Mouse (Mus musculus) intestine, embryonic 16.5 days (tissue): ENCODE data around the gene Adgrb3. TPM values are rescaled to one million over a fixed set of nuclear protein-coding genes. Genes with fewer than 3 reads are reported as not detected.

Source experiments
- ATAC-seq: fragments of 200-750 bp; cut with Nextera tagmentation; 2 replicates; pipeline ENCODE4 v1.8.0; 2017; ENCODE audit warnings: moderate TSS enrichment, moderate library complexity
- H3K27ac ChIP-seq: fragments of 300-500 bp; sonication (generic); 2 replicates; pipeline ENCODE4 v1.5.1; 2014; ENCODE audit warnings: mild to moderate bottlenecking, low read length
- H3K27me3 ChIP-seq: fragments of 300-500 bp; sonication (generic); replicated peaks from 2 replicates; pipeline ENCODE4 v1.6.1; 2014; ENCODE audit warnings: low read length, control low read depth, mixed read lengths; ENCODE audit not compliant: control insufficient read depth, insufficient read depth
- H3K36me3 ChIP-seq: fragments of 300-500 bp; sonication (generic); 2 replicates; pipeline ENCODE4 v1.6.1; 2014; ENCODE audit warnings: low read length, control low read depth; ENCODE audit not compliant: control insufficient read depth, insufficient read depth
- H3K4me1 ChIP-seq: fragments of 300-500 bp; sonication (generic); 2 replicates; pipeline ENCODE4 v1.6.1; 2014; ENCODE audit warnings: low read length, control low read depth, mixed read lengths; ENCODE audit not compliant: control insufficient read depth, insufficient read depth
- H3K4me2 ChIP-seq: fragments of 300-500 bp; sonication (generic); 2 replicates; pipeline ENCODE4 v1.6.1; 2014; ENCODE audit warnings: low read depth, low read length, control low read depth
- H3K4me3 ChIP-seq: fragments of 300-500 bp; sonication (generic); 2 replicates; pipeline ENCODE4 v1.5.1; 2014; ENCODE audit warnings: mild to moderate bottlenecking, low read length
- H3K9ac ChIP-seq: fragments of 300-500 bp; sonication (generic); 2 replicates; pipeline ENCODE4 v1.6.1; 2014; ENCODE audit warnings: low read depth, low read length
- H3K9me3 ChIP-seq: fragments of 300-500 bp; sonication (generic); 2 replicates; pipeline ENCODE4 v1.6.1; 2016; ENCODE audit warnings: low read length, control low read depth; ENCODE audit not compliant: control insufficient read depth
- WGBS: fragments of 180-500 bp; shearing (Covaris S2); extraction: QIAGEN DNeasy Blood & Tissue Kit; methylation state at CpG from one replicate; pipeline ENCODE4 v1.1.7; 2014; 5-methylcytosine and 5-hydroxymethylcytosine counted together
- polyA plus RNA-seq: library from polyadenylated mRNA; unstranded; fragments of >200 nt; fragmentation: Nextera tagmentation; extraction: Ambion mirVana; gene quantifications from 2 replicates; pipeline ENCODE4 v1.2.1, GENCODE M21; 2015

Adgrb3 gene
- polyA plus RNA-seq, 1 experiment from 2014 or later, result 1.9 TPM

- no peak overlapping the region for H3K4me2 ChIP-seq
- no peak for ATAC-seq
- H3K9ac ChIP-seq, result no peak overlapping the region
- no peak overlapping the region for H3K4me3 ChIP-seq
- no peaks in the 10 kb centered on the region for H3K9me3 ChIP-seq
- no peaks in the 10 kb centered on the region for H3K27me3 ChIP-seq
- H3K36me3 ChIP-seq, result no peaks in the 10 kb centered on the region
- no peaks in the 10 kb centered on the region for H3K4me1 ChIP-seq
- 80% methylated on average over 11 of the region's 11 CpGs for WGBS
- H3K27ac ChIP-seq, result no peak overlapping the region
These were observed 637.5 kb downstream of the Adgrb3 start for GRCm38 (mm10) chr1:25191986-25192385.

DNA sequence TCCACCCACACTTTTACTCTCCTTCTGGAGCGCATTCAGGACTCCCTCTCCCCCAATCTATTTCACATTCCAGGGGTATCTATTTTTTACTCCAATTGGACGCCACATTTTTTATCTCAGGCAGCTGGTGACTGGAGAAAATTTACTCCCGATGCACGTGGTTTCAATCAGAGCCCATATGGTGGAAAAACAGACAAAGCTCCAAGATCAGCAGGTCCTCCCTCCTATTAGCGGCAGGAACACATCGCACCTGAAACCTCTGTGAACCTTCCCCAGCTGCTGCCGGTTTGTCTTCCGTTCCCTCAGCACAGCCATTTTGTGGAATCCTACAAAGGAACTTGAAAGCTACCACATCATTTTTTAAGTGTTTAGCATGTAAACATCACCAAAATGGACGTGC is 640.2 kb downstream of the Adgrb3 start:
- 59% methylated on average over 9 of the region's 9 CpGs for WGBS
- Histone ChIP-seq H3K9me3 (no peaks in the 10 kb centered on the region), H3K27ac (no peak overlapping the region), H3K4me3 (no peak overlapping the region), H3K4me2 (no peak overlapping the region), H3K4me1 (no peaks in the 10 kb centered on the region), H3K36me3 (no peaks in the 10 kb centered on the region), H3K27me3 (no peaks in the 10 kb centered on the region), H3K9ac (no peak overlapping the region)
- no peak for ATAC-seq

GRCm38 (mm10) chr1:25185909-25186308 is 643.6 kb downstream of the Adgrb3 start:
- Histone ChIP-seq H3K9ac (no peak overlapping the region), H3K4me3 (no peak overlapping the region), H3K4me2 (no peak overlapping the region), H3K27me3 (no peaks in the 10 kb centered on the region), H3K27ac (no peak overlapping the region), H3K4me1 (no peaks in the 10 kb centered on the region), H3K9me3 (no peaks in the 10 kb centered on the region), H3K36me3 (no peaks in the 10 kb centered on the region)
- 89% methylated on average over 2 of the region's 2 CpGs for WGBS
- no peak for ATAC-seq

- H3K4me1 ChIP-seq, result no peaks in the 10 kb centered on the region
- no peaks in the 10 kb centered on the region for H3K36me3 ChIP-seq
- H3K9me3 ChIP-seq, result no peaks in the 10 kb centered on the region
- WGBS, result 57% methylated on average over 2 of the region's 2 CpGs
- no peak overlapping the region for H3K4me2 ChIP-seq
- H3K27ac ChIP-seq, result no peak overlapping the region
- H3K27me3 ChIP-seq, result no peaks in the 10 kb centered on the region
- no peak overlapping the region for H3K9ac ChIP-seq
- ATAC-seq, result no peak
- H3K4me3 ChIP-seq, result no peak overlapping the region
These were observed 647.6 kb downstream of the Adgrb3 start for GRCm38 (mm10) chr1:25181881-25182280.

DNA sequence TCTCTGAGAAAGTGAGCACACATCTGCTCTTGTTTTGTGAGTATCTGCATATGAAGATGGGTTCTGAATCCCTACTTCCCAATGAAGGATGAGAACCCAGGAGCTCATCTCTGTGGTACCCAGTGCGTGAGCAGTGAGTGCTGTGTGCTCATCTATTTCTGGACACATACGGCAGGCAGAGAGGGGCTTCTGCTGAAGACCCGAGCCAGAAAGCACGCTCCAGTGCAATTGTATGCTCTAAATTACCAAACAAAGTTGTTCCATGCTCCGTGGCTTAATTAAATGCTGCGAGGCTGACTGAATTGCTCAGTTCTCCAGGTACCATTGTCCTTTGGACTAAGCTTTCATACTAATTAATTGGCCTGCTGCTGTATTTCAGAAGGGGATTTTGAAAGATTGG is 648.9 kb downstream of the Adgrb3 start:
- Histone ChIP-seq H3K9me3 (no peaks in the 10 kb centered on the region), H3K27me3 (no peaks in the 10 kb centered on the region), H3K4me1 (no peaks in the 10 kb centered on the region), H3K27ac (no peak overlapping the region), H3K36me3 (no peaks in the 10 kb centered on the region), H3K4me2 (no peak overlapping the region), H3K9ac (no peak overlapping the region), H3K4me3 (no peak overlapping the region)
- ATAC-seq, result no peak
- 65% methylated on average over 6 of the region's 6 CpGs for WGBS

DNA sequence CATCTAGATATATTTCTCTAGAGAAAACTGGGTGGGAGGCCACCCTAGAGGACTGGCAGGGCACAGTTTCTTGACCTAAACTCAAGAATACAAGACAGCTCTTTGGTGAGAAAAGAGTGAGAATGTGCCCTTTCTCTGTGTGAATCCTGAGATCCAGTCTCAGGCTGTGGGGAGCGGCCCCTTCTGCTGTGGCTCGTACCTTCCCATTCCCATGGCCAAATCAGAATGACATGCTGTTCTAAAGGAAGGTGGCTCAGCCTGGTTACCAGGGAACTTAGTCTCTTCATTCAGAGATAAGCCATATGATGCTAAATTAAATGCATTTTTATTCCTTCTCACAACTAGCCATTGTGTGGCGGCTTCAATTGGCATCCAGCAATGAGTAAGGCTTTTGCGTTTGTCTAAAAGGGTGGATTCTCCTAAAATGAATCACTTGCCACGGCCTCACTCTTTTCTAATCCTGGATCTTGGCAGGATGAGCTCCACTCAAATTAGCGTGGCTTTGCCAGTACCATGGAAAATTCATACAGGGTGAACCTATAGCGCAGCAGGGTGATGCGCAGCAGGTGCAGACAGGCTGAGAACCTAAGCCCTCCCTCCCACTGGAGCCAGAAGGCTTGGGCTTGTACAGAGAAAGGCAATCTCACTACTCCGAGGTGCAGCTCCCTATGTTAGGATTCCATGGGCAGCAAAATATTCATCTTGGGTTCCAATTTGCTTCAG is 649.5 kb downstream of the Adgrb3 start:
- no peaks in the 10 kb centered on the region for H3K4me1 ChIP-seq
- H3K9me3 ChIP-seq, result no peaks in the 10 kb centered on the region
- ATAC-seq, result no peak
- no peak overlapping the region for H3K27ac ChIP-seq
- H3K9ac ChIP-seq, result no peak overlapping the region
- 64% methylated on average over 9 of the region's 9 CpGs for whole genome bisulfite sequencing
- no peaks in the 10 kb centered on the region for H3K36me3 ChIP-seq
- H3K4me2 ChIP-seq, result no peak overlapping the region
- no peaks in the 10 kb centered on the region for H3K27me3 ChIP-seq
- no peak overlapping the region for H3K4me3 ChIP-seq

DNA sequence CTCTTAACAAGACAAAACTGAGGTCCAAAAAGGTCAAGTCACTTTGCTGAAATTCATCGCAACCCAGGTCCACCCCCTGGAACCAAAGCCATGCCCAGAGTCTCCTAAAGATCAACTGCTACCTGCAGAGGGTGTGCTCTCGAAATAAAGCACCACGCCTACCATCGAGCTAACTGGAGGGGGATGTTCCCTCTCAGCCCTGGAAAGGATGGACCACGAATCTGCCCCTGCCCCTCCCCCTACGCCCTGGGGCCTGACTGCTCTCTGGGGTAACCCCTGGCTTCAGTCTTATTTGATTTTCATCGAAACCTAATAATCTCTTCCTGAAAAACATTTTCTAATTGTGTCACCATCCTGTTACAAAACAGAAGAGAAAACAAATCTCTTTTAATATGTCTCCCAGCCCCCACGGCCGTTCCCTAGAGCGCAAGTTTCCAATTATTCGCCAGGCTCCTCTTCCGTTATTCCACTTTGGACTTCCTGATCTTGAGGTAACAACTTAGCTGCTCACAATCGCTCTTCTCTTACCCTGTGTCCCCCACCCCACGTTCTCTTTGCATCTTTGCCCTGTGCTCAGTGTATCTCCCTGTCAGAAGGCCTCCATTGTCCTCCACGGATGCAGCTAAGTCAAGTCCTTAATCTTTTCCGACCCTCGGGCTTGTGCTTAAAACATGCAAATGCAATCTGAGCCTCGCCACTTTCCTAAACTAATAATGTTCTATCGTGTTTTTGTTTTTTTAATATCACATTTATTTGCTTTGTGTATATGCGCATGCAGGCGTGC is 651.0 kb downstream of the Adgrb3 start:
- no peak for ATAC-seq
- WGBS, result 47% methylated on average over 21 of the region's 21 CpGs
- no peaks in the 10 kb centered on the region for H3K9me3 ChIP-seq

GRCm38 (mm10) chr1:25167120-25167519 is 662.4 kb downstream of the Adgrb3 start:
- WGBS, result 88% methylated on average over 5 of the region's 5 CpGs
- Histone ChIP-seq H3K9me3 (no peaks in the 10 kb centered on the region), H3K4me1 (no peaks in the 10 kb centered on the region), H3K4me3 (no peak overlapping the region), H3K36me3 (no peaks in the 10 kb centered on the region), H3K27ac (no peak overlapping the region), H3K27me3 (no peaks in the 10 kb centered on the region), H3K4me2 (no peak overlapping the region), H3K9ac (no peak overlapping the region)
- no peak for ATAC-seq

More for the DNA sequence above, 651.0 kb downstream of the Adgrb3 start:
- no peak overlapping the region for H3K4me3 ChIP-seq
- H3K4me2 ChIP-seq, result no peak overlapping the region
- no peaks in the 10 kb centered on the region for H3K4me1 ChIP-seq
- no peaks in the 10 kb centered on the region for H3K36me3 ChIP-seq
- no peak overlapping the region for H3K9ac ChIP-seq
- H3K27ac ChIP-seq, result no peak overlapping the region
- no peaks in the 10 kb centered on the region for H3K27me3 ChIP-seq

- WGBS, result 71% methylated on average over 11 of the region's 11 CpGs
- Histone ChIP-seq H3K4me2 (no peak overlapping the region), H3K27ac (no peak overlapping the region), H3K4me3 (no peak overlapping the region), H3K9ac (no peak overlapping the region), H3K9me3 (no peaks in the 10 kb centered on the region), H3K4me1 (no peaks in the 10 kb centered on the region), H3K27me3 (no peaks in the 10 kb centered on the region), H3K36me3 (no peaks in the 10 kb centered on the region)
- ATAC-seq, result no peak
These were observed 663.3 kb downstream of the Adgrb3 start for GRCm38 (mm10) chr1:25166036-25166796.
